Mouse (Mus musculus): ENCODE results near the gene Fyb.

GRCm38 (mm10) chr15:6705351-6705901 is 182.8 kb downstream of the Fyb start:
- TF ChIP-seq CTCF (IDR thresholded peaks at IDR 0.05; ENCODE audit: low read depth) (no peak), EP300 (IDR thresholded peaks at IDR 0.05; ENCODE audit: low read depth) (peak; percentile 96)

Measured in liver, embryonic 14.5 days (tissue).